Mouse (Mus musculus): ENCODE measurements at regions not wholly inside any gene's neighbourhood (a gene's known extent, or its start where the extent isn't known, plus 50 kb on each side); places are given as distances from the start of the nearest gene placed in this dataset.

GRCm38 (mm10) chrX:99605084-99605824 is 134.2 kb upstream of the Pja1 start:
- no peaks in the 10 kb centered on the region for H3K36me3 ChIP-seq (ENCODE audit: control insufficient read depth, insufficient read depth)
- no peak overlapping the region for H3K4me3 ChIP-seq (ENCODE audit: low read depth, low read length)
- H3K9me3 ChIP-seq (replicated peaks; ENCODE audit: control insufficient read depth, low read length) = no peaks in the 10 kb centered on the region
- H3K4me1 ChIP-seq (ENCODE audit: control insufficient read depth, low read depth, low read length) = no peaks in the 10 kb centered on the region
- WGBS (ENCODE audit: insufficient replicate concordance) = 66% methylated on average over 10 of the region's 10 CpGs
- H3K27ac ChIP-seq (ENCODE audit: low read length) = no peak overlapping the region
- no peak for ATAC-seq (ENCODE audit: low read depth)
- H3K27me3 ChIP-seq (ENCODE audit: control insufficient read depth, insufficient read depth, low read depth, low read length) = peaks cover 2% of the 10 kb centered on the region; the same call in 1 of the 2 replicates
- no peak overlapping the region for H3K9ac ChIP-seq (ENCODE audit: low read depth, low read length)
- no peak overlapping the region for H3K4me2 ChIP-seq (ENCODE audit: low read depth, low read length)

DNA sequence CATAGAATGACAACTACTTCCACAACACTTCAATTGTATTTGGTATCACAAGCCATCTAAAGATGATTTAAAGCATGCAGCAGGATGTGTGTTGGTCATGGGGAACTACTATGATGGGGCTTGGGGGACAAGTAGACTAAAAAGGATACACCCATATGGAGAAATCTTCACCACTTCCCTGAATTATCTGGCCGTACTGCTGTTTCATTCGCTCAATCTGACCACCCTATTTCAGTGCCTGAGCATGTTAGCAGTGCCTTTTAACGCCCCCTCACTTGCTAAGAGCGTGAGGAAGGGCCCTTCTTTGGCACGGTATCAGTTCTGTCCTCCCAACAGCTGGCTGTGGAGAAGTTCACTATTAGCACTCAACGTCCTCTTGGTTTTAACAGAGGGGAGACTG is 132.6 kb upstream of the Pja1 start:
- Histone ChIP-seq H3K9ac (ENCODE audit: low read depth, low read length) (no peak overlapping the region), H3K27me3 (ENCODE audit: control insufficient read depth, insufficient read depth, low read depth, low read length) (no peaks in the 10 kb centered on the region; the same call in 1 of the 2 replicates), H3K4me2 (ENCODE audit: low read depth, low read length) (no peak overlapping the region), H3K9me3 (replicated peaks; ENCODE audit: control insufficient read depth, low read length) (no peaks in the 10 kb centered on the region), H3K27ac (ENCODE audit: low read length) (no peak overlapping the region), H3K36me3 (ENCODE audit: control insufficient read depth, insufficient read depth) (no peaks in the 10 kb centered on the region), H3K4me1 (ENCODE audit: control insufficient read depth, low read depth, low read length) (no peaks in the 10 kb centered on the region), H3K4me3 (ENCODE audit: low read depth, low read length) (no peak overlapping the region)
- WGBS (ENCODE audit: insufficient replicate concordance) = 26% methylated on average over 6 of the region's 6 CpGs
- ATAC-seq (ENCODE audit: low read depth) = no peak

GRCm38 (mm10) chrX:99602268-99602885 is 131.3 kb upstream of the Pja1 start:
- no peak overlapping the region for H3K9ac ChIP-seq (ENCODE audit: low read depth, low read length)
- no peak overlapping the region for H3K27ac ChIP-seq (ENCODE audit: low read length)
- no peaks in the 10 kb centered on the region for H3K9me3 ChIP-seq (replicated peaks; ENCODE audit: control insufficient read depth, low read length)
- H3K4me1 ChIP-seq (ENCODE audit: control insufficient read depth, low read depth, low read length) = no peaks in the 10 kb centered on the region
- no peaks in the 10 kb centered on the region; the same call in 1 of the 2 replicates for H3K27me3 ChIP-seq (ENCODE audit: control insufficient read depth, insufficient read depth, low read depth, low read length)
- no peak overlapping the region for H3K4me3 ChIP-seq (ENCODE audit: low read depth, low read length)
- no peaks in the 10 kb centered on the region for H3K36me3 ChIP-seq (ENCODE audit: control insufficient read depth, insufficient read depth)
- 71% methylated on average over 12 of the region's 12 CpGs for WGBS (ENCODE audit: insufficient replicate concordance)
- ATAC-seq (ENCODE audit: low read depth) = no peak
- H3K4me2 ChIP-seq (ENCODE audit: low read depth, low read length) = no peak overlapping the region

GRCm38 (mm10) chrX:99595493-99595892 is 124.4 kb upstream of the Pja1 start:
- Histone ChIP-seq H3K27me3 (ENCODE audit: control insufficient read depth, insufficient read depth, low read depth, low read length) (no peaks in the 10 kb centered on the region; the same call in 1 of the 2 replicates), H3K4me2 (ENCODE audit: low read depth, low read length) (no peak overlapping the region), H3K27ac (ENCODE audit: low read length) (no peak overlapping the region), H3K9ac (ENCODE audit: low read depth, low read length) (no peak overlapping the region), H3K4me3 (ENCODE audit: low read depth, low read length) (no peak overlapping the region), H3K4me1 (ENCODE audit: control insufficient read depth, low read depth, low read length) (no peaks in the 10 kb centered on the region), H3K36me3 (ENCODE audit: control insufficient read depth, insufficient read depth) (no peaks in the 10 kb centered on the region), H3K9me3 (replicated peaks; ENCODE audit: control insufficient read depth, low read length) (no peaks in the 10 kb centered on the region)
- WGBS (ENCODE audit: insufficient replicate concordance) = 52% methylated on average over 6 of the region's 6 CpGs
- ATAC-seq (ENCODE audit: low read depth) = no peak

DNA sequence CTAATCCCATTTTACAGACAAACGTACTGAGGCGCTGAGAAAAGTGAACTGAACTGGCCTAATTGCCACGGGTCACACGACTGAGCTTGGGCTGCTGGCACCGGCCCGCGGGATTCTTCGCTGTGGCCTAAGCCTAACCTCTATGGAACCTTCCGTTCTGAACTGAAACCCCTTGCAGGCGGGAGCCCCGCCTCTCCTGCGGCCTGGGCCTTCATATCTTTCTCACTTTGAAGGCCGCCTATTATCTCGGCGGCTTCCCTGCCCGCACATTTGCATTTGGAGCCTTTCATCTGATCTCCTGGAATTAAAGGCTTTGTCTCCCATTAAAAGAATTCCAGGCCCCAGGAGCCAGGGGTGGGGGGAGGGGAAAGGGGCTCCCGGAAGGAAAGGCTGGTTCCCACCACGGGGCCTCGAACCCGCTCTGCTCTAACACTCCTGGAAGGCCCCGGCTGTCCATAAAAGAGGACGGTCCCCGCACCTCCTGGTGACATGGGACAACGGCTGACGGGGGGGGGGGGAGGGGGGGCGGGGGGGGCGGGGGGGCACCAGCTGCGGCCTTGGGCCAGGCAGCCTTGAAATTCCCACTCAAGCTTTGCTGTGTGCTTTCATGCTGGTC is 122.9 kb upstream of the Pja1 start:
- WGBS (ENCODE audit: insufficient replicate concordance) = 26% methylated on average over 23 of the region's 28 CpGs
- no peak overlapping the region for H3K4me3 ChIP-seq (ENCODE audit: low read depth, low read length)
- H3K4me1 ChIP-seq (ENCODE audit: control insufficient read depth, low read depth, low read length) = no peaks in the 10 kb centered on the region
- no peak overlapping the region for H3K9ac ChIP-seq (ENCODE audit: low read depth, low read length)
- ATAC-seq (ENCODE audit: low read depth) = no peak
- no peaks in the 10 kb centered on the region; the same call in 1 of the 2 replicates for H3K27me3 ChIP-seq (ENCODE audit: control insufficient read depth, insufficient read depth, low read depth, low read length)
- H3K27ac ChIP-seq (ENCODE audit: low read length) = no peak overlapping the region
- H3K9me3 ChIP-seq (replicated peaks; ENCODE audit: control insufficient read depth, low read length) = no peaks in the 10 kb centered on the region
- H3K4me2 ChIP-seq (ENCODE audit: low read depth, low read length) = no peak overlapping the region
- no peaks in the 10 kb centered on the region for H3K36me3 ChIP-seq (ENCODE audit: control insufficient read depth, insufficient read depth)

- Histone ChIP-seq H3K4me1 (ENCODE audit: control insufficient read depth, low read depth, low read length) (no peaks in the 10 kb centered on the region), H3K9ac (ENCODE audit: low read depth, low read length) (no peak overlapping the region), H3K4me3 (ENCODE audit: low read depth, low read length) (no peak overlapping the region), H3K4me2 (ENCODE audit: low read depth, low read length) (no peak overlapping the region), H3K27ac (ENCODE audit: low read length) (no peak overlapping the region), H3K36me3 (ENCODE audit: control insufficient read depth, insufficient read depth) (no peaks in the 10 kb centered on the region), H3K27me3 (ENCODE audit: control insufficient read depth, insufficient read depth, low read depth, low read length) (no peaks in the 10 kb centered on the region; the same call in 1 of the 2 replicates), H3K9me3 (replicated peaks; ENCODE audit: control insufficient read depth, low read length) (no peaks in the 10 kb centered on the region)
- no peak for ATAC-seq (ENCODE audit: low read depth)
- WGBS (ENCODE audit: insufficient replicate concordance) = 54% methylated on average over 11 of the region's 11 CpGs
Observed at GRCm38 (mm10) chrX:99592980-99593379, 121.9 kb upstream of the Pja1 start.

GRCm38 (mm10) chrX:99587284-99587683 is 116.2 kb upstream of the Pja1 start:
- 38% methylated on average over 2 of the region's 2 CpGs for WGBS (ENCODE audit: insufficient replicate concordance)
- H3K27me3 ChIP-seq (ENCODE audit: control insufficient read depth, insufficient read depth, low read depth, low read length) = peaks cover 2% of the 10 kb centered on the region; the same call in 1 of the 2 replicates
- no peak overlapping the region for H3K9ac ChIP-seq (ENCODE audit: low read depth, low read length)
- H3K4me3 ChIP-seq (ENCODE audit: low read depth, low read length) = no peak overlapping the region
- H3K4me2 ChIP-seq (ENCODE audit: low read depth, low read length) = no peak overlapping the region
- no peak overlapping the region for H3K27ac ChIP-seq (ENCODE audit: low read length)
- no peaks in the 10 kb centered on the region for H3K36me3 ChIP-seq (ENCODE audit: control insufficient read depth, insufficient read depth)
- no peak for ATAC-seq (ENCODE audit: low read depth)
- H3K4me1 ChIP-seq (ENCODE audit: control insufficient read depth, low read depth, low read length) = no peaks in the 10 kb centered on the region
- H3K9me3 ChIP-seq (replicated peaks; ENCODE audit: control insufficient read depth, low read length) = no peaks in the 10 kb centered on the region

DNA sequence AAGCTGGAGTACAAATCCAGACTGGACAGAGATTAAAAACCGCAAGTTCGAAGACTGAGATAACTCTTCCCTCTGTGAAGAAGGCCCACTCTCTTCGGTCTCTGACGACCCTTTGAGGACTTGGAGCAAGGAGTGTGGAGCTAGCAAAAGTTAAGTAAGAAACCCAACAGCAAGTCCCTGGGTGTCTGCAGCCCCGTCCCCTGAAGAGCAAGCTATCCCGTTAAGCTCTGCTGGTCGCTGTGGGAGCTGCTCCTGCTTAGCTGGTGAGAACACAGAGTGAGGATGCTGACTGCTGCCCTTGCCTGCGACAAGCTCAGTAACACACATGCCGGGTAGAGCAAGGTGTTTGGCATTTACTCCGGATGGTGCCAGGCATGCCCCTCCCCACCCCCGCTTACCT is 115.2 kb upstream of the Pja1 start:
- Histone ChIP-seq H3K27me3 (ENCODE audit: control insufficient read depth, insufficient read depth, low read depth, low read length) (peaks cover 2% of the 10 kb centered on the region; the same call in 1 of the 2 replicates), H3K27ac (ENCODE audit: low read length) (no peak overlapping the region), H3K9me3 (replicated peaks; ENCODE audit: control insufficient read depth, low read length) (no peaks in the 10 kb centered on the region), H3K9ac (ENCODE audit: low read depth, low read length) (no peak overlapping the region), H3K4me3 (ENCODE audit: low read depth, low read length) (no peak overlapping the region), H3K36me3 (ENCODE audit: control insufficient read depth, insufficient read depth) (no peaks in the 10 kb centered on the region), H3K4me1 (ENCODE audit: control insufficient read depth, low read depth, low read length) (no peaks in the 10 kb centered on the region), H3K4me2 (ENCODE audit: low read depth, low read length) (no peak overlapping the region)
- 70% methylated on average over 11 of the region's 11 CpGs for WGBS (ENCODE audit: insufficient replicate concordance)
- no peak for ATAC-seq (ENCODE audit: low read depth)

DNA sequence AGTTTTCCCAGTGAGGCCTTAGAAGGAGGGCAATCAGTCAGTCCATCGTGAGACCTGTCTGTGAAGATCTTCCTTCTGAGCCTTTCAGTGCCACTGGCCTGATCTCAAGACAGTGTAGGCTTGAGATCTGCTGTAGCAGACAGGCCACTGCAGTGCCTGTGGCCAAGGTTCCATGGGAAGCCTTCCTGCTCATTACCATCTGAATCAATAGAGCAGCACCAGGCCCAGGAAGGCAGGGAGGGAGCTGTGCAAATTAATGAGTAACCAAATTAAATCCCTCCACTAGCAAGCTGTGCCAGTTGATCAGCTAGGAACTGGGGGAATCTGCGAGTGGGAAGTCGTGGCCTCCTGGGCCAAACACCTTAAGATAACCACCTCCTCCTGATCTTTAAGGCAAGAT is 114.6 kb upstream of the Pja1 start:
- Histone ChIP-seq H3K4me1 (ENCODE audit: control insufficient read depth, low read depth, low read length) (no peaks in the 10 kb centered on the region), H3K4me2 (ENCODE audit: low read depth, low read length) (no peak overlapping the region), H3K27ac (ENCODE audit: low read length) (no peak overlapping the region), H3K9me3 (replicated peaks; ENCODE audit: control insufficient read depth, low read length) (no peaks in the 10 kb centered on the region), H3K27me3 (ENCODE audit: control insufficient read depth, insufficient read depth, low read depth, low read length) (peaks cover 2% of the 10 kb centered on the region; the same call in 1 of the 2 replicates), H3K9ac (ENCODE audit: low read depth, low read length) (no peak overlapping the region), H3K36me3 (ENCODE audit: control insufficient read depth, insufficient read depth) (no peaks in the 10 kb centered on the region), H3K4me3 (ENCODE audit: low read depth, low read length) (no peak overlapping the region)
- ATAC-seq (ENCODE audit: low read depth) = no peak
- 53% methylated on average over 3 of the region's 3 CpGs for WGBS (ENCODE audit: insufficient replicate concordance)

Data from liver, embryonic 16.5 days (tissue).